Mouse (Mus musculus) G1E (cell line): Measurements from ENCODE around the gene Ntn5. TPM values are rescaled to one million over a fixed set of nuclear protein-coding genes. Genes with fewer than 3 reads are reported as not detected.

Experiments
- ATAC-seq: 2 replicates; pipeline ENCODE4 v1.8.0; 2016; ENCODE audit warnings: mild to moderate bottlenecking; ENCODE audit not compliant: insufficient number of reproducible peaks, poor library complexity, low FRiP score, severe bottlenecking; ENCODE audit errors: extremely low read depth
- DNase-seq: peaks from one replicate; pipeline ENCODE4 v3.0.0; 2012; ENCODE audit warnings: low spot score
- H3K27me3 ChIP-seq: 2 replicates; pipeline ENCODE4 v1.6.1; 2012; ENCODE audit warnings: mild to moderate bottlenecking, low read length, inconsistent platforms; ENCODE audit not compliant: insufficient read depth
- H3K36me3 ChIP-seq: replicated peaks from 2 replicates; pipeline ENCODE3; 2012; ENCODE audit warnings: mild to moderate bottlenecking, inconsistent platforms
- H3K4me1 ChIP-seq: 2 replicates; pipeline ENCODE4 v1.6.1; 2012; ENCODE audit warnings: low read depth, low read length, inconsistent platforms, mixed read lengths; ENCODE audit not compliant: insufficient read depth
- H3K4me3 ChIP-seq: 2 replicates; pipeline ENCODE4 v1.5.1; 2012; ENCODE audit warnings: low read depth, mild to moderate bottlenecking, inconsistent platforms, low read length, moderate library complexity, mixed read lengths
- H3K9me3 ChIP-seq: replicated peaks from 2 replicates; pipeline ENCODE4 v1.6.1; 2012; ENCODE audit warnings: inconsistent platforms
- CTCF ChIP-seq: IDR thresholded peaks from 2 replicates; pipeline ENCODE4 v1.5.1; 2012; ENCODE audit warnings: low read depth, low read length, inconsistent platforms, mixed read lengths
- GATA1 ChIP-seq: IDR thresholded peaks from 2 replicates; pipeline ENCODE4 v1.6.1; 2012; ENCODE audit warnings: borderline replicate concordance, low read length, inconsistent platforms, mixed read lengths
- GATA2 ChIP-seq: IDR thresholded peaks from 2 replicates; pipeline ENCODE4 v1.6.1; 2012; ENCODE audit warnings: low read depth, low read length, inconsistent platforms, borderline replicate concordance
- POLR2AphosphoS5 ChIP-seq: IDR thresholded peaks from 2 replicates; pipeline ENCODE4 v1.6.1; 2012; ENCODE audit warnings: low read depth, low read length, inconsistent platforms; ENCODE audit not compliant: insufficient replicate concordance
- TAL1 ChIP-seq: conservative IDR thresholded peaks from 2 replicates; pipeline ENCODE4 v1.6.1; 2012; ENCODE audit warnings: low read depth, low read length, inconsistent platforms, mixed read lengths
- polyA plus RNA-seq: library from polyadenylated mRNA; stranded (reverse); fragments of >175 nt; gene quantifications from 2 replicates; pipeline ENCODE4 v1.2.3, GENCODE M21; 2012
- total RNA-seq, 2 experiments: library from RNA; stranded (forward) in 1 of 2; stranded (reverse) in 1 of 2; fragments of 200-1000 nt in 1 of 2; fragments of >200 nt in 1 of 2; fragmentation: Nextera tagmentation in 1 of 2; gene quantifications; 2 replicates each; pipeline ENCODE4 v1.2.3; 2014 to 2017

The Ntn5 gene
- total and polyA plus RNA-seq, 3 experiments, result 0.21 TPM; not detected in 2

- peaks cover 23% of the 10 kb centered on the region for H3K36me3 ChIP-seq
- no peaks in the 10 kb centered on the region for H3K9me3 ChIP-seq
- ATAC-seq, result no peak
- DNase-seq, result no peak
- peaks cover 29% of the 10 kb centered on the region for H3K4me1 ChIP-seq
- H3K4me3 ChIP-seq, result no peak overlapping the region
- peaks cover 19% of the 10 kb centered on the region for H3K27me3 ChIP-seq
- no peak for TF ChIP-seq CTCF
These were observed 49.7 kb downstream of the Ntn5 start for GRCm38 (mm10) chr7:45733477-45733876.

- no peak overlapping the region for H3K4me3 ChIP-seq
- TF ChIP-seq POLR2AphosphoS5 (no peak), CTCF (no peak), GATA1 (no peak), TAL1 (no peak), GATA2 (no peak)
- peaks cover 15% of the 10 kb centered on the region for H3K4me1 ChIP-seq
- ATAC-seq (no peak), DNase-seq (peak; percentile 65)
- peaks cover 27% of the 10 kb centered on the region for H3K27me3 ChIP-seq
- H3K36me3 ChIP-seq, result no peaks in the 10 kb centered on the region
- no peaks in the 10 kb centered on the region for H3K9me3 ChIP-seq
These were observed 55.4 kb downstream of the Ntn5 start for GRCm38 (mm10) chr7:45739162-45739763.

GRCm38 (mm10) chr7:45739820-45740219, 56.0 kb downstream of the Ntn5 start:
- DNase-seq (no peak), ATAC-seq (no peak)
- Histone ChIP-seq H3K27me3 (peaks cover 27% of the 10 kb centered on the region), H3K36me3 (no peaks in the 10 kb centered on the region), H3K9me3 (no peaks in the 10 kb centered on the region), H3K4me1 (peaks cover 15% of the 10 kb centered on the region), H3K4me3 (no peak overlapping the region)
- no peak for TF ChIP-seq GATA1
- TF ChIP-seq POLR2AphosphoS5, result no peak
- TF ChIP-seq TAL1, result no peak
- TF ChIP-seq CTCF, result no peak

GRCm38 (mm10) chr7:45741308-45741707, 57.5 kb downstream of the Ntn5 start:
- peaks cover 15% of the 10 kb centered on the region for H3K4me1 ChIP-seq
- ATAC-seq, result no peak
- H3K36me3 ChIP-seq, result no peaks in the 10 kb centered on the region
- no peaks in the 10 kb centered on the region for H3K9me3 ChIP-seq
- no peak overlapping the region for H3K4me3 ChIP-seq
- TF ChIP-seq GATA2, result no peak
- TF ChIP-seq CTCF, result no peak
- TF ChIP-seq TAL1, result no peak
- TF ChIP-seq GATA1, result no peak
- no peak for TF ChIP-seq POLR2AphosphoS5
- H3K27me3 ChIP-seq, result peaks cover 28% of the 10 kb centered on the region
- DNase-seq, result no peak

- DNase-seq, result no peak
- no peak for ATAC-seq
- no peak overlapping the region for H3K4me3 ChIP-seq
These were observed 58.0 kb downstream of the Ntn5 start for GRCm38 (mm10) chr7:45741777-45742176.

GRCm38 (mm10) chr7:45742338-45742737, 58.5 kb downstream of the Ntn5 start:
- Histone ChIP-seq H3K4me1 (peaks cover 11% of the 10 kb centered on the region), H3K9me3 (no peaks in the 10 kb centered on the region), H3K27me3 (peaks cover 23% of the 10 kb centered on the region), H3K36me3 (no peaks in the 10 kb centered on the region), H3K4me3 (no peak overlapping the region)
- no peak for TF ChIP-seq CTCF
- TF ChIP-seq GATA1, result no peak
- TF ChIP-seq POLR2AphosphoS5, result no peak
- DNase-seq, result no peak
- ATAC-seq, result no peak

More at GRCm38 (mm10) chr7:45741777-45742176, 58.0 kb downstream of the Ntn5 start:
- Histone ChIP-seq H3K27me3 (peaks cover 27% of the 10 kb centered on the region), H3K36me3 (no peaks in the 10 kb centered on the region), H3K4me1 (peaks cover 15% of the 10 kb centered on the region), H3K9me3 (no peaks in the 10 kb centered on the region)
- no peak for TF ChIP-seq GATA2
- TF ChIP-seq POLR2AphosphoS5, result no peak
- TF ChIP-seq TAL1, result no peak
- TF ChIP-seq CTCF, result no peak
- no peak for TF ChIP-seq GATA1

Other genes with a start within 250 kb of the Ntn5 start
Only the 20 nearest of the 36 such genes appear.
- 34.9 and 44.8 TPM in 2 replicates for gene Hsd17b14, start 129.1 kb upstream of the Ntn5 start, total RNA-seq (2014; fragmentation: Nextera tagmentation)
- 8.2 and 14.5 TPM in 2 replicates for gene Hsd17b14, start 129.1 kb upstream of the Ntn5 start, total RNA-seq (2017)
- gene Hsd17b14, start 129.1 kb upstream of the Ntn5 start, polyA plus RNA-seq, result 5.1 and 6.0 TPM in 2 replicates
- gene Bcat2, start 113.9 kb upstream of the Ntn5 start, total RNA-seq (2014; fragmentation: Nextera tagmentation), result 149 and 178 TPM in 2 replicates
- 45.9 and 47.0 TPM in 2 replicates for gene Bcat2, start 113.9 kb upstream of the Ntn5 start, total RNA-seq (2017)
- gene Bcat2, start 113.9 kb upstream of the Ntn5 start, polyA plus RNA-seq, result 73.1 and 114 TPM in 2 replicates
- gene Fgf21, start 68.5 kb upstream of the Ntn5 start, total RNA-seq (2014; fragmentation: Nextera tagmentation), result not detected in 2 replicates
- gene Fgf21, start 68.5 kb upstream of the Ntn5 start, total RNA-seq (2017), result 0.16 TPM in 1 of 2 replicates, not detected in the other
- gene Fgf21, start 68.5 kb upstream of the Ntn5 start, polyA plus RNA-seq, result not detected in 2 replicates
- gene Fut1, start 66.7 kb upstream of the Ntn5 start, total RNA-seq (2014; fragmentation: Nextera tagmentation), result not detected in 2 replicates
- gene Fut1, start 66.7 kb upstream of the Ntn5 start, total RNA-seq (2017), result 0.16 TPM in 1 of 2 replicates, not detected in the other
- not detected in 2 replicates for gene Fut1, start 66.7 kb upstream of the Ntn5 start, polyA plus RNA-seq
- gene Izumo1, start 62.2 kb upstream of the Ntn5 start, total RNA-seq (2014; fragmentation: Nextera tagmentation), result 0.68 TPM in 1 of 2 replicates, not detected in the other
- 0.05 TPM in 1 of 2 replicates, not detected in the other for gene Izumo1, start 62.2 kb upstream of the Ntn5 start, total RNA-seq (2017)
- 0.10 and 0.12 TPM in 2 replicates for gene Izumo1, start 62.2 kb upstream of the Ntn5 start, polyA plus RNA-seq
- gene Rasip1, start 56.5 kb upstream of the Ntn5 start, total RNA-seq (2014; fragmentation: Nextera tagmentation), result 0.60 and 0.83 TPM in 2 replicates
- 0.06 and 0.11 TPM in 2 replicates for gene Rasip1, start 56.5 kb upstream of the Ntn5 start, total RNA-seq (2017)
- gene Rasip1, start 56.5 kb upstream of the Ntn5 start, polyA plus RNA-seq, result 0.90 and 0.95 TPM in 2 replicates
- gene Mamstr, start 44.0 kb upstream of the Ntn5 start, total RNA-seq (2014; fragmentation: Nextera tagmentation), result not detected in 2 replicates
- gene Mamstr, start 44.0 kb upstream of the Ntn5 start, total RNA-seq (2017), result not detected in 2 replicates
- gene Mamstr, start 44.0 kb upstream of the Ntn5 start, polyA plus RNA-seq, result not detected in 2 replicates
- not detected in 2 replicates for gene Fut2, start 17.6 kb upstream of the Ntn5 start, total RNA-seq (2014; fragmentation: Nextera tagmentation)
- 0.38 TPM in 1 of 2 replicates, not detected in the other for gene Fut2, start 17.6 kb upstream of the Ntn5 start, total RNA-seq (2017)
- not detected in 2 replicates for gene Fut2, start 17.6 kb upstream of the Ntn5 start, polyA plus RNA-seq
- not detected in 2 replicates for gene Sec1, start 10.4 kb downstream of the Ntn5 start, total RNA-seq (2014; fragmentation: Nextera tagmentation)
- gene Sec1, start 10.4 kb downstream of the Ntn5 start, total RNA-seq (2017), result not detected in 2 replicates
- 0.02 TPM in 1 of 2 replicates, not detected in the other for gene Sec1, start 10.4 kb downstream of the Ntn5 start, polyA plus RNA-seq
- 0.92 and 3.5 TPM in 2 replicates for gene Car11, start 15.8 kb downstream of the Ntn5 start, total RNA-seq (2014; fragmentation: Nextera tagmentation)
- 0.16 and 0.58 TPM in 2 replicates for gene Car11, start 15.8 kb downstream of the Ntn5 start, total RNA-seq (2017)
- gene Car11, start 15.8 kb downstream of the Ntn5 start, polyA plus RNA-seq, result 0.63 and 0.78 TPM in 2 replicates
- 22.8 and 30.2 TPM in 2 replicates for gene Dbp, start 21.1 kb downstream of the Ntn5 start, total RNA-seq (2014; fragmentation: Nextera tagmentation)
- gene Dbp, start 21.1 kb downstream of the Ntn5 start, total RNA-seq (2017), result 33.7 and 37.8 TPM in 2 replicates
- gene Dbp, start 21.1 kb downstream of the Ntn5 start, polyA plus RNA-seq, result 18.0 and 23.0 TPM in 2 replicates
- gene Rpl18, start 31.4 kb downstream of the Ntn5 start, total RNA-seq (2014; fragmentation: Nextera tagmentation), result 3,054 and 3,291 TPM in 2 replicates
- gene Rpl18, start 31.4 kb downstream of the Ntn5 start, total RNA-seq (2017), result 1,837 and 1,972 TPM in 2 replicates
- 14,383 and 17,578 TPM in 2 replicates for gene Rpl18, start 31.4 kb downstream of the Ntn5 start, polyA plus RNA-seq
- gene Sphk2, start 34.0 kb downstream of the Ntn5 start, total RNA-seq (2014; fragmentation: Nextera tagmentation), result 16.3 and 21.4 TPM in 2 replicates
- gene Sphk2, start 34.0 kb downstream of the Ntn5 start, total RNA-seq (2017), result 9.3 and 9.8 TPM in 2 replicates
- gene Sphk2, start 34.0 kb downstream of the Ntn5 start, polyA plus RNA-seq, result 96.0 and 115 TPM in 2 replicates
- 0.34 and 0.38 TPM in 2 replicates for gene Fam83e, start 37.2 kb downstream of the Ntn5 start, total RNA-seq (2014; fragmentation: Nextera tagmentation)
- gene Fam83e, start 37.2 kb downstream of the Ntn5 start, total RNA-seq (2017), result 1.2 and 1.3 TPM in 2 replicates
- 0.49 and 0.77 TPM in 2 replicates for gene Fam83e, start 37.2 kb downstream of the Ntn5 start, polyA plus RNA-seq
- not detected in 2 replicates for gene Spaca4, start 41.8 kb downstream of the Ntn5 start, total RNA-seq (2014; fragmentation: Nextera tagmentation)
- gene Spaca4, start 41.8 kb downstream of the Ntn5 start, total RNA-seq (2017), result not detected in 2 replicates
- gene Spaca4, start 41.8 kb downstream of the Ntn5 start, polyA plus RNA-seq, result not detected in 2 replicates
- 1.1 TPM in 1 of 2 replicates, not detected in the other for gene Lmtk3, start 99.7 kb downstream of the Ntn5 start, total RNA-seq (2014; fragmentation: Nextera tagmentation)
- not detected in 2 replicates for gene Lmtk3, start 99.7 kb downstream of the Ntn5 start, total RNA-seq (2017)
- 0.03 TPM in 2 replicates for gene Lmtk3, start 99.7 kb downstream of the Ntn5 start, polyA plus RNA-seq
- not detected in 2 replicates for gene Sult2b1, start 100.6 kb downstream of the Ntn5 start, total RNA-seq (2014; fragmentation: Nextera tagmentation)
- gene Sult2b1, start 100.6 kb downstream of the Ntn5 start, total RNA-seq (2017), result 0.05 and 0.35 TPM in 2 replicates
- not detected in 2 replicates for gene Sult2b1, start 100.6 kb downstream of the Ntn5 start, polyA plus RNA-seq
- 14.5 and 18.5 TPM in 2 replicates for gene Cyth2, start 130.6 kb downstream of the Ntn5 start, total RNA-seq (2014; fragmentation: Nextera tagmentation)
- gene Cyth2, start 130.6 kb downstream of the Ntn5 start, total RNA-seq (2017), result 40.9 and 47.6 TPM in 2 replicates
- 85.5 and 121 TPM in 2 replicates for gene Cyth2, start 130.6 kb downstream of the Ntn5 start, polyA plus RNA-seq
- 0.30 TPM in 1 of 2 replicates, not detected in the other for gene Kcnj14, start 140.8 kb downstream of the Ntn5 start, total RNA-seq (2014; fragmentation: Nextera tagmentation)
- 0.23 and 0.33 TPM in 2 replicates for gene Kcnj14, start 140.8 kb downstream of the Ntn5 start, total RNA-seq (2017)
- gene Kcnj14, start 140.8 kb downstream of the Ntn5 start, polyA plus RNA-seq, result 0.39 and 0.57 TPM in 2 replicates
- gene Grwd1, start 146.9 kb downstream of the Ntn5 start, total RNA-seq (2014; fragmentation: Nextera tagmentation), result 10.2 and 16.9 TPM in 2 replicates
- gene Grwd1, start 146.9 kb downstream of the Ntn5 start, total RNA-seq (2017), result 20.6 and 21.9 TPM in 2 replicates
- gene Grwd1, start 146.9 kb downstream of the Ntn5 start, polyA plus RNA-seq, result 62.9 and 72.8 TPM in 2 replicates